Mouse (Mus musculus) G1E (cell line): ENCODE measurements around the gene Pde2a.

Source experiments
- CTCF ChIP-seq: IDR thresholded peaks from 2 replicates; pipeline ENCODE4 v1.5.1; 2012; ENCODE audit warnings: low read depth, low read length, inconsistent platforms, mixed read lengths
- GATA1 ChIP-seq: IDR thresholded peaks from 2 replicates; pipeline ENCODE4 v1.6.1; 2012; ENCODE audit warnings: borderline replicate concordance, low read length, inconsistent platforms, mixed read lengths
- GATA2 ChIP-seq: IDR thresholded peaks from 2 replicates; pipeline ENCODE4 v1.6.1; 2012; ENCODE audit warnings: low read depth, low read length, inconsistent platforms, borderline replicate concordance

DNA sequence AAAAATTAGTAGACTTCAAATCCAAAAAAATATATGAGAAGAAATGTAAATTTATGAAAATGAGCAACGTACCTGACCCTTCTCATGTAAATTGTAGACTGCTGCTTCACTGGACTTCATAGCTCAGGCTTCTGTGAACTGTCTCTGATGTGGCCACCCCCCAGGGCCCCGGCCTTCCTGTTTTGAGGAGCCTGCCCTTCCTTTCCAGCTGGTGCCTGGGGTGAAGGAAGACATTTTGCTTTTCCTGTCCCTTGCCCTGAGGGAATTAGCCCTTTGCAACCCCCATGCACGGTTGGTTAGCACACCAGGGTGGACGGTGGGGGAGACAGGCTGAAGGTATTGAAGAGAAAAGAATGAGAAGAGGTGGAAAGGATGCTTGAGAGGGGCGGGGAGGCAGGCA is 35.3 kb downstream of the Pde2a start:
- no peak for TF ChIP-seq CTCF
- TF ChIP-seq GATA1 = no peak
- TF ChIP-seq GATA2 = no peak
